Mouse (Mus musculus) cerebellum, postnatal 4 days (tissue): ENCODE data around the gene Spam1.

Experiments used
- DNase-seq, 2 experiments: peaks; one replicate each; pipeline ENCODE4 v3.0.0; 2022; ENCODE audit warnings: low spot score in 2 of 2, mixed read lengths in 1 of 2

Gene Spam1

GRCm38 (mm10) chr6:24790888-24791287 lies at the start of gene Spam1:
Gene Spam1, plus strand, starts transcription at chr6:24791188.
- DNase-seq: no peak

- no peak for DNase-seq
These were observed 43.0 kb upstream of the Spam1 start, which contains the start of gene Hyal4 for GRCm38 (mm10) chr6:24748029-24748428. Gene Hyal4, plus strand, starts transcription at chr6:24748329.

GRCm38 (mm10) chr6:24759281-24759680 lies 31.7 kb upstream of the Spam1 start:
- no peak for DNase-seq

- DNase-seq: no peak
These were observed 24.7 kb upstream of the Spam1 start for GRCm38 (mm10) chr6:24766261-24766660.

GRCm38 (mm10) chr6:24779182-24779581 lies 11.8 kb upstream of the Spam1 start:
- no peak for DNase-seq

GRCm38 (mm10) chr6:24822070-24822469 lies 31.1 kb downstream of the Spam1 start:
- no peak for DNase-seq
